Mouse (Mus musculus): ENCODE results near the gene Kirrel. TPM values are rescaled to one million over a fixed set of nuclear protein-coding genes. Genes with fewer than 3 reads are reported as not detected.

Gene Kirrel
- polyA plus RNA-seq, 1 experiment: 22.9 TPM

- peak; percentile 82 for DNase-seq (ENCODE audit: low read depth)
- TF ChIP-seq CTCF (IDR thresholded peaks at IDR 0.05; ENCODE audit: borderline replicate concordance, extremely low read depth, insufficient read depth, insufficient read length): no peak
- no peak for TF ChIP-seq POLR2A (IDR thresholded peaks at IDR 0.05; ENCODE audit: borderline replicate concordance, extremely low read depth, insufficient read depth, insufficient read length, poor library complexity, severe bottlenecking)
Measured at GRCm38 (mm10) chr3:87072612-87073515, 101.7 kb downstream of the Kirrel start.

GRCm38 (mm10) chr3:87072191-87072590 lies 102.4 kb downstream of the Kirrel start:
- DNase-seq (ENCODE audit: low read depth): no peak
- no peak for TF ChIP-seq CTCF (IDR thresholded peaks at IDR 0.05; ENCODE audit: borderline replicate concordance, extremely low read depth, insufficient read depth, insufficient read length)
- TF ChIP-seq POLR2A (IDR thresholded peaks at IDR 0.05; ENCODE audit: borderline replicate concordance, extremely low read depth, insufficient read depth, insufficient read length, poor library complexity, severe bottlenecking): no peak

GRCm38 (mm10) chr3:87067396-87067975 lies 107.1 kb downstream of the Kirrel start:
- no peak for TF ChIP-seq POLR2A (IDR thresholded peaks at IDR 0.05; ENCODE audit: borderline replicate concordance, extremely low read depth, insufficient read depth, insufficient read length, poor library complexity, severe bottlenecking)
- no peak for DNase-seq (ENCODE audit: low read depth)

GRCm38 (mm10) chr3:87053939-87054338 lies 120.6 kb downstream of the Kirrel start:
- TF ChIP-seq POLR2A (IDR thresholded peaks at IDR 0.05; ENCODE audit: borderline replicate concordance, extremely low read depth, insufficient read depth, insufficient read length, poor library complexity, severe bottlenecking) (no peak), CTCF (IDR thresholded peaks at IDR 0.05; ENCODE audit: borderline replicate concordance, extremely low read depth, insufficient read depth, insufficient read length) (no peak)
- DNase-seq (ENCODE audit: low read depth): no peak

- TF ChIP-seq POLR2A (IDR thresholded peaks at IDR 0.05; ENCODE audit: borderline replicate concordance, extremely low read depth, insufficient read depth, insufficient read length, poor library complexity, severe bottlenecking) (no peak), CTCF (IDR thresholded peaks at IDR 0.05; ENCODE audit: borderline replicate concordance, extremely low read depth, insufficient read depth, insufficient read length) (no peak)
Measured at GRCm38 (mm10) chr3:87047801-87048200, 126.7 kb downstream of the Kirrel start.

GRCm38 (mm10) chr3:87041733-87042132 lies 132.8 kb downstream of the Kirrel start:
- no peak for TF ChIP-seq POLR2A (IDR thresholded peaks at IDR 0.05; ENCODE audit: borderline replicate concordance, extremely low read depth, insufficient read depth, insufficient read length, poor library complexity, severe bottlenecking)
- no peak for TF ChIP-seq CTCF (IDR thresholded peaks at IDR 0.05; ENCODE audit: borderline replicate concordance, extremely low read depth, insufficient read depth, insufficient read length)
- no peak for DNase-seq (ENCODE audit: low read depth)

More at GRCm38 (mm10) chr3:87047801-87048200, 126.7 kb downstream of the Kirrel start:
- peak; percentile 50 for DNase-seq (ENCODE audit: low read depth)

- no peak for DNase-seq (ENCODE audit: low read depth)
- TF ChIP-seq CTCF (IDR thresholded peaks at IDR 0.05; ENCODE audit: borderline replicate concordance, extremely low read depth, insufficient read depth, insufficient read length) (no peak), POLR2A (IDR thresholded peaks at IDR 0.05; ENCODE audit: borderline replicate concordance, extremely low read depth, insufficient read depth, insufficient read length, poor library complexity, severe bottlenecking) (no peak)
Measured at GRCm38 (mm10) chr3:87038500-87038899, 136.0 kb downstream of the Kirrel start.

GRCm38 (mm10) chr3:87034061-87034460 lies 140.5 kb downstream of the Kirrel start:
- no peak for DNase-seq (ENCODE audit: low read depth)
- TF ChIP-seq POLR2A (IDR thresholded peaks at IDR 0.05; ENCODE audit: borderline replicate concordance, extremely low read depth, insufficient read depth, insufficient read length, poor library complexity, severe bottlenecking) (no peak), CTCF (IDR thresholded peaks at IDR 0.05; ENCODE audit: borderline replicate concordance, extremely low read depth, insufficient read depth, insufficient read length) (no peak)

- TF ChIP-seq POLR2A (IDR thresholded peaks at IDR 0.05; ENCODE audit: borderline replicate concordance, extremely low read depth, insufficient read depth, insufficient read length, poor library complexity, severe bottlenecking) (no peak), CTCF (IDR thresholded peaks at IDR 0.05; ENCODE audit: borderline replicate concordance, extremely low read depth, insufficient read depth, insufficient read length) (peak; percentile 89; the same call in 1 of the 2 replicates)
- DNase-seq (ENCODE audit: low read depth): peak; percentile 80
Measured at GRCm38 (mm10) chr3:87033357-87033756, 141.2 kb downstream of the Kirrel start.

- TF ChIP-seq CTCF (IDR thresholded peaks at IDR 0.05; ENCODE audit: borderline replicate concordance, extremely low read depth, insufficient read depth, insufficient read length) (peak; percentile 88; the same call in 1 of the 2 replicates), POLR2A (IDR thresholded peaks at IDR 0.05; ENCODE audit: borderline replicate concordance, extremely low read depth, insufficient read depth, insufficient read length, poor library complexity, severe bottlenecking) (no peak)
- DNase-seq (ENCODE audit: low read depth): peak; percentile 87
Measured at GRCm38 (mm10) chr3:87030855-87031254, 143.7 kb downstream of the Kirrel start.

Other genes with a start within 250 kb of the Kirrel start
- gene Cd1d1, start 175.3 kb downstream of the Kirrel start, polyA plus RNA-seq (2012; rRNA removed): 47.8 and 78.6 TPM in 2 replicates
- 5.9 and 8.9 TPM in 2 replicates for gene Fcrls, start 89.0 kb upstream of the Kirrel start, polyA plus RNA-seq (2012; rRNA removed)
- 0.14 and 0.36 TPM in 2 replicates for gene Cd5l, start 183.1 kb upstream of the Kirrel start, polyA plus RNA-seq (2012; rRNA removed)
- gene Fcrl1, start 201.6 kb upstream of the Kirrel start, polyA plus RNA-seq (2012; rRNA removed): 0.07 TPM in 1 of 2 replicates, not detected in the other